Mouse (Mus musculus) forebrain, embryonic 16.5 days (tissue): ENCODE measurements at regions not wholly inside any gene's neighbourhood (a gene's known extent, or its start where the extent isn't known, plus 50 kb on each side); places are given as distances from the start of the nearest gene placed in this dataset.
A peak's percentile ranks its signal among the peaks of the same experiment; 100 is the strongest.

Experiments
- ATAC-seq: fragments of 200-750 bp; cut with Nextera tagmentation; 2 replicates; pipeline ENCODE4 v1.8.0; 2017; ENCODE audit warnings: mild to moderate bottlenecking, moderate library complexity
- H3K27ac ChIP-seq: fragments of 300-500 bp; sonication (generic); 2 replicates; pipeline ENCODE4 v1.5.1; 2014; ENCODE audit warnings: low read length, control low read depth
- H3K27me3 ChIP-seq: fragments of 300-500 bp; sonication (generic); replicated peaks from 2 replicates; pipeline ENCODE4 v1.6.1; 2014; ENCODE audit warnings: low read length; ENCODE audit not compliant: control insufficient read depth, insufficient read depth
- H3K36me3 ChIP-seq: fragments of 300-500 bp; sonication (generic); 2 replicates; pipeline ENCODE4 v1.6.1; 2014; ENCODE audit not compliant: control insufficient read depth, insufficient read depth
- H3K4me1 ChIP-seq: fragments of 300-500 bp; sonication (generic); replicated peaks from 2 replicates; pipeline ENCODE4 v1.6.1; 2014; ENCODE audit warnings: low read length; ENCODE audit not compliant: control insufficient read depth, insufficient read depth
- H3K4me2 ChIP-seq: fragments of 300-500 bp; sonication (generic); 2 replicates; pipeline ENCODE4 v1.6.1; 2014; ENCODE audit warnings: mild to moderate bottlenecking, low read length, control low read depth
- H3K4me3 ChIP-seq: fragments of 300-500 bp; sonication (generic); replicated peaks from 2 replicates; pipeline ENCODE4 v1.5.1; 2014; ENCODE audit warnings: mild to moderate bottlenecking, low read length, control low read depth
- H3K9ac ChIP-seq: fragments of 300-500 bp; sonication (generic); replicated peaks from 2 replicates; pipeline ENCODE4 v1.6.1; 2014; ENCODE audit warnings: low read depth, low read length, control low read depth
- H3K9me3 ChIP-seq: fragments of 300-500 bp; sonication (generic); 2 replicates; pipeline ENCODE4 v1.6.1; 2016; ENCODE audit warnings: low read length; ENCODE audit not compliant: control insufficient read depth
- WGBS: fragments of 180-500 bp; shearing (Covaris S2); extraction: QIAGEN DNeasy Blood & Tissue Kit; methylation state at CpG from one replicate; pipeline ENCODE4 v1.1.7; 2014; 5-methylcytosine and 5-hydroxymethylcytosine counted together

GRCm38 (mm10) chr19:37754024-37754423 is 56.4 kb downstream of the Cyp26a1 start:
- H3K9me3 ChIP-seq: no peaks in the 10 kb centered on the region
- no peak overlapping the region for H3K27ac ChIP-seq
- ATAC-seq: no peak
- H3K27me3 ChIP-seq: no peaks in the 10 kb centered on the region
- 92% methylated on average over 9 of the region's 9 CpGs for WGBS
- H3K9ac ChIP-seq: no peak overlapping the region
- H3K4me2 ChIP-seq: no peak overlapping the region
- no peaks in the 10 kb centered on the region for H3K36me3 ChIP-seq
- H3K4me1 ChIP-seq: no peaks in the 10 kb centered on the region
- no peak overlapping the region for H3K4me3 ChIP-seq

GRCm38 (mm10) chr19:37755372-37755771 is 57.8 kb downstream of the Cyp26a1 start:
- ATAC-seq: no peak
- WGBS: 92% methylated on average over 3 of the region's 3 CpGs

DNA sequence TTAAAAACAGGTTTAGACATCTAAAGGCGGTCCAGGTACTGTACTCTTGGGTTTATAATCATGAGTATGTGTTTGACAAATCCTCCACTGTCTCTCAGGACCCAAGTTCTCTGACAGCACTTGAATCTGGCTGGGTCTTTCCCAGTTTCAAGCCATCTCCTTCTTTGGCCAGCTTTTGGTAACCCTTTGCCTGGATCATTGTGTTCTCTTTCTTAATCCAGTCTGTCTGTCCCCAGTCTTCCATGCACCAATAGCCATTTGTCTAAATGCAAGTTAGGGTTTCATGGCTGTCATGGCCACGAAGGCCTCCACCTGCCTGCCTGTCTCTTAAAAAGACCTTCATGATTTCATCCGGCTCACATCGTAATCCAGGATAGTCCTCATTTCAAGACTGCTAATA is 71.8 kb downstream of the Cyp26a1 start:
- H3K9ac ChIP-seq: no peak overlapping the region
- H3K36me3 ChIP-seq: no peaks in the 10 kb centered on the region
- H3K4me2 ChIP-seq: no peak overlapping the region
- no peaks in the 10 kb centered on the region for H3K4me1 ChIP-seq
- H3K27me3 ChIP-seq: no peaks in the 10 kb centered on the region
- no peak for ATAC-seq
- WGBS: 92% methylated on average over 4 of the region's 4 CpGs
- no peak overlapping the region for H3K4me3 ChIP-seq
- no peaks in the 10 kb centered on the region for H3K9me3 ChIP-seq
- no peak overlapping the region for H3K27ac ChIP-seq

More at GRCm38 (mm10) chr19:37755372-37755771, 57.8 kb downstream of the Cyp26a1 start:
- H3K4me3 ChIP-seq: no peak overlapping the region
- no peak overlapping the region for H3K4me2 ChIP-seq
- H3K27ac ChIP-seq: no peak overlapping the region
- H3K36me3 ChIP-seq: no peaks in the 10 kb centered on the region
- H3K4me1 ChIP-seq: no peaks in the 10 kb centered on the region
- no peaks in the 10 kb centered on the region for H3K9me3 ChIP-seq
- no peak overlapping the region for H3K9ac ChIP-seq
- no peaks in the 10 kb centered on the region for H3K27me3 ChIP-seq

- Histone ChIP-seq H3K27me3 (no peaks in the 10 kb centered on the region), H3K9me3 (no peaks in the 10 kb centered on the region), H3K27ac (no peak overlapping the region), H3K4me2 (no peak overlapping the region), H3K4me1 (no peaks in the 10 kb centered on the region), H3K9ac (no peak overlapping the region), H3K36me3 (no peaks in the 10 kb centered on the region), H3K4me3 (no peak overlapping the region)
- no peak for ATAC-seq
- WGBS: 92% methylated on average over 6 of the region's 6 CpGs
These were observed 74.4 kb downstream of the Cyp26a1 start for GRCm38 (mm10) chr19:37771956-37772355.

GRCm38 (mm10) chr19:37774551-37774950 is 77.0 kb downstream of the Cyp26a1 start:
- WGBS: 95% methylated on average over 4 of the region's 4 CpGs
- no peak for ATAC-seq

DNA sequence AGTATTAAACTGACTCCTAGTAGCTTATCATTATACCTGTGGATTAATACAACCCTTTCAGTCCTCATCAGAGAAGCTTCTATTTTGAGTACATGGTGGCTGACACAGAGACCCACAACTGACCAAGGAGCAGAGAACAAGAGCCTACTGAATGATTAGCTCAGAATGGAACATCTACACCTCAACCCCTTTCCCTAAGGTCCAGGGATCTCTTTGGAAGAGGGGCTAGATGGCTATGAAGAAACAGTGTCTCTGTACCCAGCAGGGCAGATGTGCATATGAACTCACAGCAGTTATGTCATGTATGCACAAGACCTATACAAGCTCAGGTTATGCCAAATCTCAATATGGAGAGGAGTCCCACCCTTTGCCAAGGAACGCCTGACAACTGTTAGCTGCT is 77.4 kb downstream of the Cyp26a1 start:
- Histone ChIP-seq H3K27ac (no peak overlapping the region), H3K4me2 (no peak overlapping the region), H3K27me3 (no peaks in the 10 kb centered on the region), H3K4me1 (peaks cover 5% of the 10 kb centered on the region), H3K9ac (no peak overlapping the region), H3K36me3 (no peaks in the 10 kb centered on the region), H3K4me3 (no peak overlapping the region), H3K9me3 (no peaks in the 10 kb centered on the region)
- ATAC-seq: no peak
- whole genome bisulfite sequencing: 81% methylated on average over 1 of the region's 1 CpGs

More at GRCm38 (mm10) chr19:37774551-37774950, 77.0 kb downstream of the Cyp26a1 start:
- Histone ChIP-seq H3K27me3 (no peaks in the 10 kb centered on the region), H3K9ac (no peak overlapping the region), H3K4me3 (no peak overlapping the region), H3K4me1 (peaks cover 5% of the 10 kb centered on the region), H3K9me3 (no peaks in the 10 kb centered on the region), H3K36me3 (no peaks in the 10 kb centered on the region), H3K4me2 (no peak overlapping the region), H3K27ac (no peak overlapping the region)

DNA sequence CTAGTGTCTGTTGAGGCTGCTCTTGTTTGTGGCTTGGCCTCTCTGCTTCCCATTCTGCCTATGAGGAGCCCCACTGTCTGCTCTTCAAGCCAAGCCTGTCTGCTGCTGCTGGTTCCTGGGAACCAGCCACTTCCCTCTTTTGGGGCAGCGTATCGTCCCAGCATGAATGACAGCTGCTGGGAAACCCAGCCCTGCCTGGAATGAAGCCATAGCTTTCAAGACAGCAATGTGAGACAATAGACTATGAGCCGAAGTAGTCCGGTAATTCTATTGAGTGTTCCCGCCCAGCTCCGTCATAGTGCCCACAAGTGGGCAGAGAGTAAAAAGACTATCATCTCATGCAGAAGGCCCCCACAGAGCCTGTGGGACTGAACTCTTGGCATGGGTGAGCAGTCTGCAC is 80.4 kb downstream of the Cyp26a1 start:
- 13% methylated on average over 6 of the region's 6 CpGs for WGBS
- H3K27me3 ChIP-seq: no peaks in the 10 kb centered on the region
- ATAC-seq: peak; percentile 45; the same call in 1 of the 2 replicates
- no peak overlapping the region for H3K9ac ChIP-seq
- H3K27ac ChIP-seq: no peak overlapping the region
- H3K4me2 ChIP-seq: no peak overlapping the region
- no peak overlapping the region for H3K4me3 ChIP-seq
- peaks cover 5% of the 10 kb centered on the region for H3K4me1 ChIP-seq
- H3K36me3 ChIP-seq: no peaks in the 10 kb centered on the region
- no peaks in the 10 kb centered on the region for H3K9me3 ChIP-seq

DNA sequence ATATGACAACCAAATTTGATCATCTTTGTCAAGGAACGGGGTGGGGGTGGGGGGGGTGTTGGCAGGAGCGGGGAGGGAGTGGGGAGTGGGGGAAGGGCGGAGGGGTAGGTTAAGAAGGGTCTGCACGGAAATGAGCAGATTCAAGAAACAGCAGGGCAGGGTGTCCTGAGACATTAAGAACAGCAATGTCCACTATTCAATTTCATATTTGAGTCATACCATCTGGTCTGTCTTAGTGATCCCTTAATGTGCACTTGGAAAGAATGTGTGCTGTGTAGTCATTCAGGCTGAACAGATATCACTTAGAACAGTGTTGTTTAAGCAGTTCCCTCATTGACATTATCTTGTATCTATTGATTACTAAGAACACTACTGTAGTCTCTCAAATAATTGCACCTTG is 81.0 kb downstream of the Cyp26a1 start:
- no peaks in the 10 kb centered on the region for H3K36me3 ChIP-seq
- H3K27ac ChIP-seq: no peak overlapping the region
- no peak overlapping the region for H3K4me3 ChIP-seq
- 93% methylated on average over 4 of the region's 4 CpGs for WGBS
- H3K4me1 ChIP-seq: peaks cover 5% of the 10 kb centered on the region
- H3K9ac ChIP-seq: no peak overlapping the region
- ATAC-seq: no peak
- H3K9me3 ChIP-seq: no peaks in the 10 kb centered on the region
- no peaks in the 10 kb centered on the region for H3K27me3 ChIP-seq
- H3K4me2 ChIP-seq: no peak overlapping the region

- Histone ChIP-seq H3K4me2 (no peak overlapping the region), H3K9me3 (no peaks in the 10 kb centered on the region), H3K27ac (no peak overlapping the region), H3K4me3 (no peak overlapping the region), H3K4me1 (no peaks in the 10 kb centered on the region), H3K27me3 (no peaks in the 10 kb centered on the region), H3K36me3 (no peaks in the 10 kb centered on the region), H3K9ac (no peak overlapping the region)
- WGBS: 89% methylated on average over 3 of the region's 3 CpGs
- ATAC-seq: no peak
These were observed 90.9 kb downstream of the Cyp26a1 start for GRCm38 (mm10) chr19:37788540-37788939.

DNA sequence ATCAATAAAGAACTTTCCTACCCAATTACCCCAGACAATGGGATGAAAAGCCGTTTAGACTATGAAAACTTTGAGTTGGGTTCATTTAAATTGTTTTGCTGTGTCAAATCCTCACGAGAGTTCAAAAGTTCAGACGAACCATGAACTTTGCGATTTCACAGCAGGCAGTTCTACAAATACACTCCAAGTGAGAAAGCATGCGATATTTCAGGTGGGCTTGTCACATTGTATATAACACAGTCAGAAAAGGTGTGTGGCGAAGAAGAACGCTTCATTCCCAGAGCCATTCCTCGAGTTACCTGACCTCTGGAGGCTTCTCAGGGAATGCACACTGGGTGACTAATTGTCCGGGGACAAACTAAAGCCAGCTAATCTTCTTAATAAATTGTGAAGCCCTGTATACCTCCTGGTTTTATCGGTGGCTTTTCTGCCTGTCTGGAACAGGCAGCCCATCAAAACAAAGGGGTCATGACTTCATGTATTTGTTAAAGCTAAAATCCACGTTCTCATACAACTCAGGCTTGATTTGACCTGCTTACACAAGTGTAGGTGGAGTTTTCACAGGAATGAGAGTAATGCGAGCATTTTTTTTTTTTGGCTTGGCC is 92.1 kb downstream of the Cyp26a1 start:
- WGBS: 27% methylated on average over 12 of the region's 12 CpGs
- Histone ChIP-seq H3K9ac (no peak overlapping the region), H3K9me3 (no peaks in the 10 kb centered on the region), H3K4me1 (no peaks in the 10 kb centered on the region), H3K27ac (no peak overlapping the region), H3K4me3 (no peak overlapping the region), H3K4me2 (no peak overlapping the region), H3K36me3 (no peaks in the 10 kb centered on the region), H3K27me3 (no peaks in the 10 kb centered on the region)
- ATAC-seq: no peak
